15 mouse cellular contexts compared by ENCODE assay signal in the genomic region with DNA sequence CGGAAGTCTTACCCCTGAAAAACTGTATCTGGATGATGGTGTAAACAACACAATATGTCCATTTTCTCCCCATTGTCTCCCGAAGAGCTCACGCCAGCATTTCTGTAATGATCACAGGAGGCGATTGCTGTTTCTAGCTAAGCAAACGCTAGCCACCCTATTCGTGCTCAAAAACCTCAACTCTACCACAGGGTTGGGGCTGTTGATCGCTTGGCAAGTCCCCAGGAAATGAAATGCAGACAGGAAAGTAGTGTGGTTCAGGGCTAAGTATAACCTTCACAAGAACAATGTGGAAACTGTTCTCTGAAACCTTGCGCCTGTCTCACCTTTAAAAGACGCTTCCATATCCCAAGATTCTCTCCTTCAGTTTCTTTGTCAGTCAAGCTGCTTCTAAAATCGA. TPM values are rescaled to one million over a fixed set of nuclear protein-coding genes. Genes with fewer than 3 reads are reported as not detected.
DNase-seq lines count a peak whose midpoint lies in the region; ATAC-seq and TF ChIP-seq lines count a peak whose summit lies in the region.
"Had no signal": no experiment of that assay in that cellular context is flagged by ENCODE, and none has a peak within 500 bp of the region (broad histone marks: within the 10 kb centered on the region; RNA-seq: fewer than 3 reads in every experiment).

A gene (minus strand): TSS at position 232 of the 400 bp plus-strand sequence.

- H3K4me1 ChIP-seq in limb, embryonic 14.5 days (ENCODE audit: control insufficient read depth, insufficient read depth, low read length), result no peaks in the 10 kb centered on the region

- peak; percentile 81 for ATAC-seq in CD4-positive, CD25-positive, alpha-beta regulatory T cell, adult 4 months
- ATAC-seq in limb, embryonic 14.5 days (ENCODE audit: low FRiP score, low read depth), result no peak
- ATAC-seq: forebrain, embryonic 16.5 days had no signal

- H3K4me3 ChIP-seq in left cerebral cortex, adult 2 months, result 0 out of 2 replicates have a peak within 1 kb of the TSS, but pooled peaks have one; percentile 6
- H3K4me3 ChIP-seq in limb, embryonic 14.5 days (replicated peaks; ENCODE audit: low read length), result no peak within 1 kb of the TSS
- H3K4me3 ChIP-seq: neural tube, embryonic 13.5 days had no signal

- H3K9me3 ChIP-seq in limb, embryonic 14.5 days (ENCODE audit: control insufficient read depth, low read length), result no peaks in the 10 kb centered on the region
- H3K9me3 ChIP-seq: neural tube, embryonic 13.5 days had no signal

- TF ChIP-seq POLR2A in limb, embryonic 14.5 days (IDR thresholded peaks at IDR 0.05; ENCODE audit: borderline replicate concordance, extremely low read depth, insufficient read depth, insufficient read length), result no peak

- DNase-seq in left cerebral cortex, adult 2 months (ENCODE audit: extremely low spot score in 1 of 2, low spot score in 2 of 2), result no peak
- no peak for DNase-seq in left cerebral cortex, adult 18-20 months (ENCODE audit: low spot score in 2 of 2)
- DNase-seq in limb, embryonic 14.5 days (ENCODE audit: low spot score), result no peak
- DNase-seq in splenic B cell, adult 2 months (ENCODE audit: low read depth, low spot score), result peak; percentile 7
- no peak for DNase-seq in layer of hippocampus, adult 9-10 months (ENCODE audit: low spot score)
- no peak for DNase-seq in layer of hippocampus, adult 8-10 months (ENCODE audit: low spot score in 2 of 2)
- DNase-seq in urinary bladder, postnatal 36 days (ENCODE audit: low spot score in 2 of 2), result no peak
- DNase-seq: cerebellum, adult 11-12 months; kidney, postnatal 10 days had no signal

- 0 out of 2 replicates have a peak within 1 kb of the TSS, but pooled peaks have one; percentile 4 for H3K4me2 ChIP-seq in limb, embryonic 14.5 days (replicated peaks; ENCODE audit: low read depth, low read length, severe bottlenecking)
- H3K4me2 ChIP-seq: hindbrain, embryonic 14.5 days; neural tube, embryonic 13.5 days had no signal

- intact Hi-C loops in left cerebral cortex, adult 2 months (cut with DNase I), result no loop called here

- H3K9ac ChIP-seq in limb, embryonic 14.5 days (ENCODE audit: low read depth, low read length, severe bottlenecking), result no peak within 1 kb of the TSS
- H3K9ac ChIP-seq: hindbrain, embryonic 14.5 days; neural tube, embryonic 13.5 days had no signal

- TF ChIP-seq CTCF in left cerebral cortex, adult 2 months (IDR thresholded peaks at IDR 0.05), result no peak

- 76% methylated on average over 10 of the region's 10 CpGs for WGBS in limb, embryonic 14.5 days

- no peak within 1 kb of the TSS for H3K27ac ChIP-seq in left cerebral cortex, adult 2 months
- no peak within 1 kb of the TSS for H3K27ac ChIP-seq in limb, embryonic 14.5 days (replicated peaks; ENCODE audit: low read depth, low read length)
- H3K27ac ChIP-seq: hindbrain, embryonic 14.5 days; macrophage; neural tube, embryonic 13.5 days had no signal

- H3K36me3 ChIP-seq in limb, embryonic 14.5 days (ENCODE audit: control insufficient read depth, insufficient read depth, low read length), result no peaks in the 10 kb centered on the region
- H3K36me3 ChIP-seq in splenic B cell, adult 2 months (ENCODE audit: control insufficient read depth, insufficient read depth, low read length, poor library complexity, severe bottlenecking), result no peaks in the 10 kb centered on the region
- H3K36me3 ChIP-seq: neural tube, embryonic 13.5 days had no signal

- H3K27me3 ChIP-seq in limb, embryonic 14.5 days (ENCODE audit: control insufficient read depth, insufficient read depth, low read length), result no peaks in the 10 kb centered on the region
- no peaks in the 10 kb centered on the region for H3K27me3 ChIP-seq in splenic B cell, adult 2 months (ENCODE audit: control insufficient read depth, insufficient read depth, low read length, poor library complexity, severe bottlenecking)
- H3K27me3 ChIP-seq: neural tube, embryonic 13.5 days had no signal

RNA-seq across cellular contexts. Expression of the gene that starts here (rescaled TPM):
- under 1 TPM in 1 of 2 experiments, not detected in 1; 0.26 TPM for total RNA-seq in left cerebral cortex, adult 2 months (2021)
- under 1 TPM in 1 of 2 experiments, not detected in 1; 0.16 TPM for total RNA-seq in left cerebral cortex, adult 18-20 months (2021)
- 100 to 1,000 TPM; 212 to 214 TPM for polyA plus RNA-seq in CD4-positive, CD25-positive, alpha-beta regulatory T cell, adult 4 months (2017; shearing (Covaris generic))
- polyA plus RNA-seq in limb, embryonic 14.5 days (2012; rRNA removed), result 0.50 and 0.53 TPM in 2 replicates
- 0.41 and 0.50 TPM in 2 replicates for polyA plus RNA-seq in limb, embryonic 14.5 days (2014; fragmentation: Nextera tagmentation; extraction: Ambion mirVana)
- under 1 TPM in 1 of 4 experiments, not detected in 3; 0.22 TPM for total RNA-seq in layer of hippocampus, adult 8-10 months (2022)
- total RNA-seq: left cerebral cortex, postnatal 10 days had no signal
- polyA plus RNA-seq: forebrain, embryonic 16.5 days; hindbrain, embryonic 14.5 days had no signal

Comparison
In these comparisons a context has a peak if more than half of its experiments do, and no peak if none do; other contexts are left out.
1. RNA of the gene that starts here (polyA plus RNA-seq): 212 to 214 TPM in CD4-positive, CD25-positive, alpha-beta regulatory T cell, adult 4 months; 0.41 to 0.53 TPM in limb, embryonic 14.5 days; every median in the first group is over 100 times any median in the second.